Mouse (Mus musculus) adipose tissue, adult 10 weeks (tissue): ENCODE results near the gene Wipi2. TPM values are rescaled to one million over a fixed set of nuclear protein-coding genes. Genes with fewer than 3 reads are reported as not detected.

Experiments
- polyA plus RNA-seq: library from polyadenylated mRNA; stranded (reverse); fragments of 350-450 nt; fragmentation: Illumina TruSeq; extraction: RNeasy Lipid Tissue Mini Kit (QIAGEN cat#74804); gene quantifications from one replicate; pipeline ENCODE4 v1.2.3, GENCODE M21; 2014; ENCODE audit warnings: low read depth, low replicate concordance

Gene Wipi2
- polyA plus RNA-seq, result 42.8 TPM

GRCm38 (mm10) chr5:142627398-142627797 lies at the start of gene Wipi2:
Gene Wipi2, plus strand, starts transcription at chr5:142627698.

GRCm38 (mm10) chr5:142608259-142608988 lies 19.1 kb upstream of the Wipi2 start, which contains the start of gene Mmd2:
Gene Mmd2, minus strand, starts transcription at chr5:142608800.

GRCm38 (mm10) chr5:142692248-142692647 lies 64.8 kb downstream of the Wipi2 start, which contains the start of gene Slc29a4:
Gene Slc29a4, plus strand, starts transcription at chr5:142692512.

Other genes starting within 250 kb of the Wipi2 start
- 14.5 TPM for gene Foxk1, start 226.2 kb upstream of the Wipi2 start, polyA plus RNA-seq
- gene Ap5z1, start 163.8 kb upstream of the Wipi2 start, polyA plus RNA-seq, result 18.2 TPM
- 5.2 TPM for gene Papolb, start 97.6 kb upstream of the Wipi2 start, polyA plus RNA-seq
- 3.1 TPM for gene Radil, start 76.6 kb upstream of the Wipi2 start, polyA plus RNA-seq
- gene Mmd2, start 18.9 kb upstream of the Wipi2 start, polyA plus RNA-seq, result 4.1 TPM
- gene Slc29a4, start 64.8 kb downstream of the Wipi2 start, polyA plus RNA-seq, result 5.3 TPM
- gene Tnrc18, start 190.0 kb downstream of the Wipi2 start, polyA plus RNA-seq, result 34.3 TPM